Mouse (Mus musculus): Measurements from ENCODE around the gene Clic4. TPM values are rescaled to one million over a fixed set of nuclear protein-coding genes. Genes with fewer than 3 reads are reported as not detected.
"Not testable (repeated sequence)": the region's sequence is repeated elsewhere in the genome, so short reads cannot be mapped to it uniquely, and the experiment has no call there.

The Clic4 gene
- total RNA-seq, 2 experiments from 2014 or later: 121 to 144 TPM

DNA sequence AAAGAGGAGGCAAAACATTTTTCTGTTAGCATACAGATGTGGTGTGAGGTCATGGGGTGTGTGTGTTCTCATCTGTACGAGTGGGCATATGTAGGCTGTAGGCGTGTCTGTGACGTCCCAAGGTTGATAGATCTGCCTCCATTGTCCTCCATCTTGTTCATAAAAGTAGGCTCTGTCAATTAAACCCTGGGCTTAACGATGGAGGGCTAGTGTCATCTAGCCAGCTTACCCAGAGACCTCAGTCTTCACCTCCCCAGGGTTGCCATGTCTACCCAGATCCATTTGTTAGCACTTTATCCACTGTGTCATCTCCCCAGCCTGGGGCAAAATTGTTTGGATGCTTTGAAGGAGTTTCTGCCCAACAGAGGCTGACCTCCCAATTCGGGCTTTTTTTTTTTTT is 67.9 kb downstream of the Clic4 start:
- no peak for ATAC-seq (replicated peaks; ENCODE audit: low FRiP score, poor library complexity, severe bottlenecking)

DNA sequence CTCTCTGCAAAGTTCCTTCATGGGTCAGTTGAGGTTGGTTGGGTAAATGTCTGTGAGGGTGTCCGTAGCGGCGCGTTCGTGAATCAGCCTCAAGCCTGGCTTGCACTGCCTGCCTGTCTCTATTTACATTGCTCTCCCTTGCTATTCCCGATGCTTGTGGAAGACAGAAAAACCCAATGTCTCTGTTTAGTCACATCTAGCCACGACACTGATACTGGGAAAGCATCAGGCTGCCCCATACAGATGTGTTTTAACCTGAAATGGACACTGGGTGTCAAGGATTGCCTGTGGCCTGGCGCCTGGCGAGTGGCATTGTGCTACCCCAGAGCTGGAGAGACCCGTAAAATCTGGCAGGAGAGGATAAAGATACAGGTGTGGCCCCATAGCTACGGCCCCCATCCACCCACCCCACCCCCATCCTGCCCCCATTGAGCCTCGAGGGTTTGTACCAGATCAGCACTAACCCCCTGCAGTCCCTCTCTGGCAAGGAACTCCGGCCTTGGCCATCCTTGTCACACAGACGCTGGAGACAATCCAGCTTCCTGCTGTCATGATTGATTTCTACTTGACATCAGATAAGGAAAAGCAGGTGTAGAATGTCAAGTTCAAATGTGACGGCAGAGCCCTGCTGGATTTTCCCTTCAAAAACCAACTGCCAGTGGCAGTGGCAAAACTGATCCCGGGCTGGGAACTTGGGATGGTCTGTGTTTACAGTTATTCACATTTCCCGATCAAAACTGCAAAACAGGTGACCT is 68.6 kb downstream of the Clic4 start:
- no peak for ATAC-seq (replicated peaks; ENCODE audit: low FRiP score, poor library complexity, severe bottlenecking)

DNA sequence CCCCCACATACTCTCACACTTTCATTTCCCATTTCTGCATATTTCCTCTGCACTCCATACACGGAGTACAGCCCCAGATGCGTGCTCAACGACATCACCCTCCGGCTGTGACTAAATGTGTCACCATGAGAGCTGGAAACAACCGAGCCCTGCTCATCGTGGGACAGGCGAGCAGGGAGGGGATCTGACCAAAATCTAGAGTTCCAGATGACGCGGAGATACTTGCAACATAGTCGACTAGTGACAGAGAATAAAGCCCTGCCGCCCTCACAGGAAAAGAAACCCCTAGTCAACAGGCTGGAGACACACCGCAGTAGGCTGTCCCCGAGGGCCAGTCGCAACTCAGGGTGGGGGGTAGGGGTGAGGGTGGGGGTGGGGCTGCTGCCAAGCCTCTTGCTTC is 69.3 kb downstream of the Clic4 start:
- no peak for ATAC-seq (replicated peaks; ENCODE audit: low FRiP score, poor library complexity, severe bottlenecking)

DNA sequence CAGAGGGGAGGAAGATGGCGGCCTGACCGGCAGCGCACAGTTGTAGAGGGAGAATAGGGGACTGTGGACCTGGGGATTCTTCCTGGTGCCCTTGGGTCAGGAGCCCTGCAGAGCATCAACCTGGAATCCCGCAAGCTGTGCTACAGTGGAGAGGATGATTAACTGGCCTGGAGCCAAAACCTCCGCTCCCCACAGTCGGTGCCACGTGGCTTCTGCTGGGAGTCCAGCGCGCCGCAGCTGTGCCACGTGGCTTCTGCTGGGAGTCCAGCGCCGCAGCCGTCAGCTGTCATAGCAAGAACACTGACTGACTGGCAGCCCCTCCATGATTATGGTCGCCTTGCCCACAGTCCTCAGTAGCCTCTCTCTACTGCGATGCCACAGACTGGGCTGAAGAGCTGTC is 70.8 kb downstream of the Clic4 start:
- ATAC-seq (replicated peaks; ENCODE audit: low FRiP score, poor library complexity, severe bottlenecking): no peak

DNA sequence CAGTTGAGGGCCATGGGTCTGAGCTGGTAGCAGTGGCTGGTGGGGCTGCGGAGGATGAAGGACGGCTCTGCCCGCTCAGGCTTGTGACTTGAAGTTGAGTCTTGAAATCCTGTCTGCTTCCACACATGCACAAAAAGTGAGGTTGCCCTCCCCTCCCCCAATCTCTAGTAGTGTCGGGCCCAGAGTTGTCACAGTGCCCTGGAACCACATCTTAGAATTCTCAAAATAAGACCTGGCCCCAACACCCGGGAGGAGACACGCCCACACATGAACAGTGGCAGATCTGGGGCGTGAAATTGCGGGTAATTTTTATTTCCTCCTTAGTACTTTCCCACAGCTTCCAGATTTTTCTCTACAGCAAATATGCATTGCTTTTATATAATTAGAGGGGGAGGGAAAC is 74.8 kb downstream of the Clic4 start:
- ATAC-seq (replicated peaks; ENCODE audit: low FRiP score, poor library complexity, severe bottlenecking): no peak

DNA sequence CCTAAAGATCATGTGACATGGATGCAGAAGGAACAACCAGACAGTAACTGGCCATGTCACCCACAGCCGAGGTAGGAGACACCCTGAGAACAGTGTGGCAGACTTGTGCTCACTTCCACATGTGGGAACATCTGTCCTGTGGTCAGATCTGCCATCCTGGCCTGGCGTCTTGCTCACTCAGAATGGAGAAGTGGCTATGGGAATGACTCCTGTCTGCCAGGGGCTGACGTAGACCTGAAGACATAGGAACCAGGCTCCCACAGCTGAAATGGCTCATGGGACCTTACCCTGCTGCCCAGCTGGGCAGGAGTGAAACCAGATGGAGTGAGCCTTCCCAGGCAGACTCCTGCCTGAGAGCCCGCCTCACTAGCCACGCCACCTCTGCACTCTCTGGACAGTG is 79.8 kb downstream of the Clic4 start:
- ATAC-seq (replicated peaks; ENCODE audit: low FRiP score, poor library complexity, severe bottlenecking): no peak

DNA sequence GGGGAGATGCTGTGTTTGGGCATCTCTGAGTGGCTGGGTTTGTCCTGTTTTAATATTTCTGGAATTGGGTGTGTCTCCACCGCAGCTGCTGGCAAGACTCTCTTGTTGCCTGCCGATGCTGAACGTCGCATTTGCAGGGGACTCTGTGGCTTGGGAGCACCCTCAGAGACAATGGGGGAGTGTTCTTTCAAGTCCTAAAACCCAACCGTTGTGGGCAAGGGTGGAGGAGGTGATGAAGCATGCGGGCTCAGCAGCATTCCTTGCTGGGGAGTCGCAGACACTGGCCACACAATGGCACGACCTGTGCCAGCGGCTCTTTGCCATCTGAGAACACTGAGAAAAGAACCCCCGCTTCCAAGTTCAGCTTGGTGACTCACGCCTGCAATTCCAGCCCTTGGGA is 81.0 kb downstream of the Clic4 start:
- ATAC-seq (replicated peaks; ENCODE audit: low FRiP score, poor library complexity, severe bottlenecking): no peak

DNA sequence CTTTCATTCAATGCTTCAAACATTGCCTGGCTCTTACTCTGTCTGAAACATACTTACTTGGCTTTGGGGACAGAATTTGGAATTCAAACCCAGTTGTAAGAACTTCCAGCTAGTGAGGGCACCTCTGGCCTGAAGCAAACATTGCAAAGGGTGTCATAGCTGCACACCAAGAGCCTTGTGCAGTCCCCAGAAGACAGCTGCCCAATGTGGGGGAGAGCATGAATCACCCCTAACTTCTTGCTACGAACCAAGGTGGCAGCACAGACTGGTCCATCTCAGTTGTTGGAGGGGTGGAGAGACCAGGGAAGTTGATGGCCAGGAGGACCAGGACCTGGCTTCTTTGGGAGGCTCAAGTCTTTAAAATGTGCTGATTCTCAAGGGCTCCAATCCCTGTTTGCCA is 81.4 kb downstream of the Clic4 start:
- ATAC-seq (replicated peaks; ENCODE audit: low FRiP score, poor library complexity, severe bottlenecking): no peak

DNA sequence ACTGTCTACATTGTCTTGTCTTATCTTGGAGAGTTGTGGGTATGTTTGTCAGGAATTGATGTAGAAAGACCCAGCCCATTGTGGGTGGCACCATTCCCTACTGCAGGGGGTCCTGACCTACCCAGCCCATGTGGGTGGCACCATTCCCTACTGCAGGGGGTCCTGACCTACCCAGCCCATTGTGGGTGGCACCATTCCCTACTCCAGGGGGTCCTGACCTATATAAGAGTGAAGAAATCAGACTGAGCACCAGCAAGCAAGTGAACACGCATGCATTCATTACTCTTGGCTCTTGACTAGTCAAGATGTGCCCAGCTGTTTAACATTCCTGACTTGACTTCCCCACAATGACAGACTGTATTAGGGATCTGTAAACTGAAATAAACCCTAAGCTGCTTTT is 82.2 kb downstream of the Clic4 start:
- ATAC-seq (replicated peaks; ENCODE audit: low FRiP score, poor library complexity, severe bottlenecking): no peak

DNA sequence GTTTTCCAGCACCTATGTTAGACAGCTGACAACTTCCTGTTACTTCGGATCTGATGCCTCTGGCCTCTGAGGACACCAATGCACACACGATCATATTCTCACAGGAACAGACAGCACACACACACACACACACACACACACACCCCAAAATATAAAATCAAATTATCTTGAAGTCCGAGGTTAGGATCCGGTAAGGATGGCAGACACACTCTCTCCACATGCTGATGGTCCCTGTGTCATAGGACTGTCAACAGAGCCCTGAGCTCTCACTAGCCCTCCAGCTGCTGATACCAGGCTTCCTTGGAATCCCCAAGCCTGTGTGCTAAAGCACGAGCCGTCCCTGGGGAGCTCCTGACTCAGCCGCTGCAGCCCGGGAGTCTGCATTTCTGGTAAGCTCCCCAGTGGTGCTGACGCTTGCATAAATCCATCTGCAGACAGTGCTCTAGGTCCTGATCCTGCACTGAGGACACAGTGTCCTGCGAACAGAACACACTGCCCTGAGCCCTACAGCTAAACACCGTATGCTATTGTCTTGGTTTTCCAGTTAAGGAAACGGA is 83.1 kb downstream of the Clic4 start:
- no peak for ATAC-seq (replicated peaks; ENCODE audit: low FRiP score, poor library complexity, severe bottlenecking)

DNA sequence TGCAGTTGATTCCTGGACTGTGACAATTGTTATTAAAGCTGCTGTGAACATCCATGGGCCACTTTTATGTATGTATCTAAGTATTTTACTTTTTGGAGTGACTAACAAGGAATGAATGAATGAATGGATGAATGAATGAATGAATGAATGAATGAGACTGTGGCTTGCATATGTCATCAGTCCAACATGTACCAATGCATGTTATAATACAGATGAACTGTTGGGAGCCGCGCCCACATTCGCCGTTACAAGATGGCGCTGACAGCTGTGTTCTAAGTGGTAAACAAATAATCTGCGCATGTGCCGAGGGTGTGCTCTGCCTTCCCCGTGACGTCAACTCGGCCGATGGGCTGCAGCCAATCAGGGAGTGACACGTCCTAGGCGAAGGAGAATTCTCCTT is 88.3 kb downstream of the Clic4 start:
- not testable (repeated sequence) for ATAC-seq (replicated peaks; ENCODE audit: low FRiP score, poor library complexity, severe bottlenecking)

DNA sequence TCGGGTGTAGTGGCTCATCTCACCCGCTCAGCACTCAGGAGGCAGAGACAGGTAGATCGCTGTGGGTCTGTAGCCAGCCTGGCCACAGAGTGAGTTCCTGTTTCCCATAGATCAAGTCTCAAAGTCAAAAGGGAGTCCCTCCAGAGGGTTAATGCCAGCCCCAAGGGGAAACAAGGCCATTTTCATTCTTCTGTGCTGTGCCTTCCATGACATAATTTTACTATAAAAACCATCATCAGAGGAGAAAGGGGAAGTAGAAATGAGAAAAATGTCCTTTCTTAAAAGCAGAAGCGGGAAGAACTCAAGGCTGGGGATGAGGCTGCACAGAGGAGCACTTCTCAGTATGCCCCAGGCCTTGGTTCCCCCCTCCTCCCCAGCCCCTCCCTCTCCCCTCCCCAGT is 90.8 kb downstream of the Clic4 start:
- no peak for ATAC-seq (replicated peaks; ENCODE audit: low FRiP score, poor library complexity, severe bottlenecking)

DNA sequence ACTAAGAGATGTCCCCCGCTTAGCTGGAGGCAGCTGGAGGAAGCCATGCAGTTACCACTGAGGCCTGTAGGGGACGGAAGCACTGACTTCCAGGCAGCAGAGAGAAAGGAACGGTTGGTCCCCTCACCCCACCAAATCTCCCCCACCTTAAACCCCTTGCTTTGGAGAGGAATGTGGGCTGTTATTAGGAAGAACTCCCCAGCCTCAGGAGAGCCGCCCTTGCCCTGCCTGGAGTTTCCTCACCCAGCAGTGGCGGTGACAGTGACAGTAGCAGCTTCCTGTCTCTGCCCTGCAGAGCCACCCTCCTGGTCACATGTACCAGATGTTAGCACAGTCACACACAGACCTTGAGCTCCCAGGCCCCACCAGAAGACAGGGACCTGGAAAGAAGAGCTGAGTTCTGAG is 93.5 kb downstream of the Clic4 start:
- ATAC-seq (replicated peaks; ENCODE audit: low FRiP score, poor library complexity, severe bottlenecking): no peak

DNA sequence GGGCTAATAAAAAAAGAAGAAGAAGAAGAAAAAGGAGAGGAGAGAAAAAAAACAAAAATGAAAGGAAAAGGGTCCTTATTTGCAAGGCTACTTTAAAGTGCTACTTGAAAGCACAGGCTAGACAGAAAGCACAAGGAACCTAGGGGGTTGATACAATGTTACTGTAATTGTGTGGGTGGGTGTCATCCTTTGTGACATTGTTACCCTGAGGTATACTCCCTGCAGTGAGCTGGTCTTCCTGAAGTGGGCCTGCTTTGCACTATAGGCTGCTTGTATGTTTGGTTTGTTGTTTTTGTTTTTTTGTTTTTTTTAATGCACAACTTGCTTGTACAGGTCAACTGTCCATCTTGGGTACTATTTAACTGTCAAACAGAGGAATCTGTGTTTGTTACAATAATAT is 95.0 kb downstream of the Clic4 start:
- no peak for ATAC-seq (replicated peaks; ENCODE audit: low FRiP score, poor library complexity, severe bottlenecking)

DNA sequence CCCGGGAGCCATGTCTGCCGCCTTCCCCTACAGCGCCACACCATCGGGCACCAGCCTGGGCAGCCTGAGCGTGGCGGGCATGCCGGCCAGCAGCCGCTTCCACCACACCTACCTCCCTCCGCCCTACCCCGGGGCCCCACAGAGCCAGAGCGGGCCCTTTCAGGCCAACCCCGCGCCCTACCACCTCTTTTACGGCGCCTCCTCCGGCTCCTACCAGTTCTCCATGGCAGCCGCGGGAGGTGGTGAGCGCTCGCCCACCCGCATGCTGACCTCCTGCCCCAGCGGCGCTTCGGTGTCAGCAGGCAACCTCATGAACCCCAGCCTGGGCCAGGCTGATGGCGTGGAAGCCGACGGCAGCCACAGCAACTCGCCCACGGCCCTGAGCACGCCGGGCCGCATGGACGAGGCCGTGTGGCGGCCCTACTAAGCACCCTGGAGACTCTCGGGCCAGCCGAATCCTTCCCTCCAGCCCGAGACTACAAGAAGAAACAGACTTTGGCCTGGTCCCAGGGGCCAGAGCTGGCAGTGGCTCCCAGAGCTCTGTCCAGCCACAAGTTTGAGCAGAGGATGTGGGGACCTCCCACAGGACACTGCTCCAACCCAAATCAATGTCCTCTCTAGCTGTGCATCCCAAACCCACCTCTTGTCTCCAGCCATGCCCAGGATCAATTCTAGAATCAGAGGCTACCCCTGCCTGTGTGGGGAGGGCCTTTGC is 97.1 kb downstream of the Clic4 start:
- no peak for ATAC-seq (replicated peaks; ENCODE audit: low FRiP score, poor library complexity, severe bottlenecking)

DNA sequence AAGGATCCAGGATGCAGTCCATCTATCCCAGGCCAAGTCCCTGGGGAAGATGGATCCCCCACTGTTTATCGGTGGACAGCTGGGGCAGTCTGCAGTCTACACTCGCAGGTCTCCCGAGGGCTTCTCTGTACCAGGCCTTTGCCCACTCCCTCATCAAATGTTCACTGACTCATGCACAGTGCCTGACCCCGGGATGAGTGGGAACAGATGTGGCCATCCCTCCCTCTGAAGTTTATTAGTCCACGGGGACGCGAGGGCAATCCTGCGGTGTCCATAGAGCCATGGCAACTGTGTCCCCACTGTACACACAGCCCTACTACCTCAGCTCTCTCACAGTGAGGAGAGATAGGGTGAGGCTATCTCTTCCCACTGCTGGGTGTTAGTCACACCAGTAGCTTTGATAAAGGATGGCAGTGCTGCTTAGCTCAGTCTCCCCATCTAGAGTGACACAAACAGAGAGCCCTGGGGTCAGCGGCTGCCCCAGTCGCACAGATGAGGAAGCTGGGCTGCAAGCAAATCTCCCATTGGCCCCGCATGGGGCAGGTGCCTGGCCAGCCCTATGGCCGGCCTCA is 101.2 kb downstream of the Clic4 start:
- ATAC-seq (replicated peaks; ENCODE audit: low FRiP score, poor library complexity, severe bottlenecking): peak; percentile 44; the same call in 1 of the 2 replicates

DNA sequence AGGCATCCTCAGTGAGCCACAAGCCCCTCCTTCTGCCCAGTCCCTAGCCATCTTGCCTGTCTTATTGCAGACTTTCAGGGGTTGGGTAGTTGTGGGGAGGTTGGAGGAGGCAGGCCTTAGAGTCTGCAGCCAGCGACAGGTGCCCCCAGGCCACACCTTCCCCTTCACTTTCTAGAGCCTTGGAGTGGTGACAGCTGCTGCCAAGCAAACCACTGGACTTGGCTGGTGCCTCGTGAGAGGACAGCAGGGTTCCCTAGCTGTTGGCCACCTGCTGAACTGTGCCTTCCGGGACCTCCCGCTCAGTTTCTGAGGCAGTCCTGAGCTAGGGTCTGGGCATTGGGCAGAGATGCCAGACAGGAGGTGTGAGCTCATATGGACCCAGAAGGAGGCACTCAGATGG is 103.1 kb downstream of the Clic4 start:
- ATAC-seq (replicated peaks; ENCODE audit: low FRiP score, poor library complexity, severe bottlenecking): no peak

DNA sequence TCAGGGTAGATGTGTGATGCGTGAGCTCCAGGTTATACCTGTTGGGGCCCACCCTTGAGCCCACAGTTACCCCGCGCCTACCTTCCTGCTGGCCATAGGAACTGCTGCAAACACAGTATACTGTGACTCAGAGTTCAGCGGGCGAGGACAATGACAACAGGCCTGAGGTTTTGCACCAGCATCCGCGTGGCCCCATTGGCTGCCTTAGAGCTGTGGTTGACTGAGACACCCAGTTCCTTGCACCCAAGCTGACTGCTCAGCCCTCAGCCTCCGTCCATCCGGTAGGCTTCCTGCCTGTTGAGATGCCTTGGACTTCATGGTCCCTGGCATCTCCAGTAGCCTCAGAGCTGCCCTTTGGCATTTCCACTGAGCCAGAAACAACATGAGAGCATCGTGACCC is 103.5 kb downstream of the Clic4 start:
- no peak for ATAC-seq (replicated peaks; ENCODE audit: low FRiP score, poor library complexity, severe bottlenecking)

DNA sequence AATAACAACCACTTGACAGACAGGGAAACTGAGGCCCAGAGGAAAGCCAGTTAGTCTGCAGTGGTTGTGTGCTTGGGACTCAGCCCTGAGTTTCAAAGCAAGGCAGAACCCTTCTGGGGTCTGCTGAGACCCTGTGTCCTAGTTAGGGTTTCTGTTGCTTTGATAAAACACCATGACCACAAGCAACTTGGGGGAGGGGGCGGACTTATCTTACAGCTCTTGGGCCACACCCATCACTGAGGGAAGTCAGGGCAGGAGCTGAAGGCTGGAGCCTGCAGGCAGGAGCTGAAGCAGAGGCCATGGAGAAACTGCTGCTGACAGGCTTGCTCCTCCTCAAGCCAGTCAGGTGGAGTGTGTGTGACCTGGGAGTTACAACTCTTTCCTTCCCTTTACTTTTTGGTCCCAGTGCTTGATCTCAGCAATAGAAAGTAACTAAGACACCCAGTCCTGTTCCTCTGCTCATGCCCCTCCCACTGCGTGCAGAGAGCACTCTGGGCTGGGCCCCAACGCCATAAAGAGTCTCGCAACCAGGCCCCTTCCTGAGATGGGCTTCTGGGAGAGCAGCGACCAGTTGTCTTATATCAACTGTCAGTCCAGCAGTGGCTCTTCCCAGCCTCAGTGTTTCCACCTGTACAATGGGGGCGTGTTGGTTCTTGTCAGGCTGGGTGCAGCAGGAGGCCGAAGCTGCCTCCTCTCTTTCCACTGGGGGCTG is 104.6 kb downstream of the Clic4 start:
- no peak for ATAC-seq (replicated peaks; ENCODE audit: low FRiP score, poor library complexity, severe bottlenecking)

Measured in erythroid progenitor cell, adult 5-6 weeks (primary cell).